Mouse (Mus musculus): ENCODE data around the gene Gm4952.
"Not testable (repeated sequence)": the region's sequence is repeated elsewhere in the genome, so short reads cannot be mapped to it uniquely, and the experiment has no call there.

Gm4952 gene

GRCm38 (mm10) chr19:12600684-12601480 is 1.1 kb downstream of the Gm4952 start:
- no peak for DNase-seq

- no peak for DNase-seq
Measured at GRCm38 (mm10) chr19:12608336-12608735, 8.6 kb downstream of the Gm4952 start.

- DNase-seq, result no peak
Measured at GRCm38 (mm10) chr19:12613646-12614045, 13.9 kb downstream of the Gm4952 start.

DNA sequence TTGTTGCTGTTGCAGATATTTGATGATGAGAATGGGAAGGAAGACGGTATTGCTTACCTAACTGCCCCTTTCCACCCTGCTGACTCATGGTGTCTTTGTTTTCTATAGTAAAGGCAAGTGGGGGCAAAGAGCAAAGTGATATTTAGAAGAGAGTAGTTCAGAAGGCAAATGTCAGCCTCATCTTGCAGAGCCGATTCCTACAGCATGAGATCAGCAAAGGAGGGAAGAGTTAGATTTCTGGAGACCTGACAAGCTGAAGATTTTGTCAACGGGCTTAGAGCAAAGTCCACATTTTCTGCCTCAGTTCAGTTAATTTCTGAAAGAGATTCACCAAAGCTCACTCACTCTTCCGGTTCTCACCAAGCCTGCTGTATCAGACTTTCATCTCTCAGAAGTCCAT is 33.4 kb downstream of the Gm4952 start, which contains the start of gene Glyat:
Gene Glyat, plus strand, starts transcription at position 133 of the 400 bp plus-strand sequence.
- DNase-seq, result no peak

GRCm38 (mm10) chr19:12634259-12634658 is 34.5 kb downstream of the Gm4952 start:
- DNase-seq, result no peak

DNA sequence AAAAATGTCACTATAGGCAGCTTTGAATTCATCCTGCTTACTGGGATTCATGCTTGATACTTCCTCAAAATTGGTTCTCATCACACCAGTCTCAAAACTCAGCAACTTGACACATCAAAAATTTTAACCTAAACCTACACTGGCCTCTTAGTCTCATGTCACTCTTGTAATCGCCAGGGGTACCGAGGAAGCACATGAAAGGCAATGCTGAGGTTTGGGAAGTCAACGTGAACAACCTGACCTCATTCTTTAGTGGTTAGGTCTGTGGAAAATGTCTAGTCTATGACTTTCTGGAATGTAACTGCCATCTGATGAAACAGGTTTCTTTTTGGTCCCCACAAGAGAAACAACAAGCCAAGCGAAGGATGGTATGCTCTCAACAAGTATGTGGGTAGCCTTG is 35.2 kb downstream of the Gm4952 start:
- no peak for DNase-seq

DNA sequence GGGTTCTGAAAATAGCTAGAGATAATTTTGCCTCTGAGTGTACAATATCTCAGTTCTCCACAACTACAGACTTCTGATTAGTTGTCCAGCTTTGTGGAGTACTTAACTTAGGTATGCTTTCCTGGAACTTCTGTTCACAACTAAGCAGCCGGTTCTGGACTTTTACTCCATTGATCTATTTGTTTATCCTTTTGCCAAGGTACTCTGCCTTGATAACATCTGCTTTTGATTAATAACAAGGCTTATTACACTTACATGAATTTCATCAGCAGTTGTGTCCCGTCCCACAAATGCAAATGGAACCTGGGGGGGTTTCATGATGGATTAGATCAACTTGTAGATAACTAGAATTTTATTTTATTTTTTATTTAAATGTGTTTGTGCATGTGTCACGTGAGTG is 37.1 kb downstream of the Gm4952 start:
- no peak for DNase-seq

DNA sequence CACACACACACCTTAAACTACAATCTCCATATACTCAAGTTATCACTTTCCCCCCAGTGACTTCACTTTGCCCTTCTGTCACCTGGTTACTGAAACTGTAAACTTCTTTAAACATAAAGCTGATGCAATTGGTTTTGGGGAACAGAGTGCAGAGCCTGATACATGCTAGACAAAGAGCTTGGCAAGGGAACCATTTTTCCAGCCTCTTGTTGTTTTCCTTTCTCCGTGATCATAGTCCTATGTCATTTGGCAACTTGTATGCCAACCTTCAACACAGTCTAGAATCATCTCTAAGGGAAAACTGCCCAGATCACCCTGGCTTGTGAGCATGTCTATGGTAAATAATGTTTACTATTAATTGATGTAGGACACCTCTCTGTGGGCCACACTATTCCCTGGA is 38.3 kb downstream of the Gm4952 start:
- DNase-seq, result no peak

GRCm38 (mm10) chr19:12649511-12649910 is 49.7 kb downstream of the Gm4952 start:
- DNase-seq, result no peak

GRCm38 (mm10) chr19:12666156-12666555 is 66.4 kb downstream of the Gm4952 start:
- DNase-seq, result no peak

DNA sequence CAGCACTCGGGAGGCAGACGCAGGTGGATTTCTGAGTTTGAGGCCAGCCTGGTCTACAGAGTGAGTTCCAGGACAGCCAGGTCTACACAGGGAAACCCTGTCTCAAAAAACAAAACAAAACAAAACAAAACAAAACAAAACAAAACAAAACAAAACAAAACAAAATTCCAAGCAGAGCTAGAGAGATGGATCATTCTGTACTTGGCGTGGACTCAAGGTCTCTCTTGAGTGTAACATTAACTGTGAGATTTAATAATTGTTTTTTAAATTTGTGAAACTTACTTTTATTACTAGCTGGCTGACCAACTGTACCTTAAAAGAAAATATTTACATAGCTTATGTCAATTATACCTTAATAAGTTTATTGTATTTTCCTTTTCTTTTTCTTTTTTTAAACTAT is 68.8 kb downstream of the Gm4952 start:
- DNase-seq, result not testable (repeated sequence)

- DNase-seq, result no peak
Measured at GRCm38 (mm10) chr19:12670139-12670538, 70.4 kb downstream of the Gm4952 start, which contains the start of gene Olfr1442. Gene Olfr1442 (plus strand): TSS chr19:12670439.

- DNase-seq, result no peak
Measured at GRCm38 (mm10) chr19:12671051-12671450, 71.3 kb downstream of the Gm4952 start.

DNA sequence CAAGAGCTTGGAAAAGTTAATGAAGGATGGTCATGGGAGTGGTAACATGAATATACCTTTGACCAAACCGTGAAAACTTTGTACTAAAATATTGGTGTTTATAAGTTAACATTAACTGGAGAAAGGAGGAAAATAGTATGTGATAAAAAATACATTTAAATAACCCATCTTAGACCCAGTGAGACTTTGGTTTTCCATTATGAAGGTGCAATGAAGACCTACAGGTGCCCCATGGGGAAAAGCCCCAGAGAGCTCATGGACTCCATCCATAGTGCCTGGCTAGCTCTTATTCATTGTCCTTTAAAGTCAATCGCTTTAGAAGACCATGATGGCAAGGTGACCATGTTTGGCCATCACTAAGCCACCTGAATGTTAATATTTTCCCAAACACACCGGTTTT is 78.0 kb downstream of the Gm4952 start, which contains the start of gene Olfr1443:
Gene Olfr1443, plus strand, starts transcription at position 301 of the 400 bp plus-strand sequence.
- DNase-seq, result no peak

All from cerebellum, postnatal 14 days (tissue).